Mouse (Mus musculus): ENCODE measurements at regions not wholly inside any gene's neighbourhood (a gene's known extent, or its start where the extent isn't known, plus 50 kb on each side); places are given as distances from the start of the nearest gene placed in this dataset.

DNA sequence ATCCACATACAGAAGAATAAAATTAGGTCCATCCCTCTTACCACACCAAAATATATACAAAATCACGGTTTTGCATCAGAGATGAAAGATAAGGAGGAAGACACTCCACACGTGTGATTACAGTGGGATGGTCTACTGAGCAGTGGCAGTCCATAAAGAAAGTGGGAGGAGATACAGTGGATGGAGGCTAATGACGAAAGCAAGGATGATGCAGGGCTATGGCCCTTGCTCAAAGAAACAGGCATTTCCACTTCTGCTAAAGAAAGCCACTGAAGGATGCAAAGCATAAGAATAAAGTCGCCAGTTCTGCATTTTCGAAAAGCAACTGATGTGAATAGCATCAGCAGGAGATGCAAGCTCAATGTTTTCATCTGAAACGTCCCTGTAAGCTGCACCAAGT, 268.3 kb upstream of the Cnksr2 start:
- no peak for DNase-seq (ENCODE audit: low spot score in 2 of 2)
- intact Hi-C loops (cut with DNase I) = no loop called here

GRCm38 (mm10) chrX:158308554-158308953, 265.5 kb upstream of the Cnksr2 start:
- intact Hi-C loops (cut with DNase I) = no loop called here
- peak in 1 of 2 experiments; percentile 2 for DNase-seq (ENCODE audit: low spot score in 2 of 2)

Measured in left cerebral cortex, postnatal 14 days (tissue).